Mouse (Mus musculus) lung, postnatal 0 days (tissue): ENCODE data around the gene Mrpl2.

Experiments used
- CTCF ChIP-seq: IDR thresholded peaks from 2 replicates; pipeline ENCODE4 v1.5.1; 2016; ENCODE audit warnings: antibody characterized with exemption, mild to moderate bottlenecking
- EP300 ChIP-seq: IDR thresholded peaks from 2 replicates; pipeline ENCODE4 v1.6.1; 2016; ENCODE audit warnings: antibody characterized with exemption, mild to moderate bottlenecking, control low read depth

GRCm38 (mm10) chr17:46623819-46624557 is 22.0 kb upstream of the Mrpl2 start:
- TF ChIP-seq CTCF (peak; percentile 68), EP300 (0 out of 2 replicates have a peak, but pooled peaks have one; percentile 13)
